Mouse (Mus musculus) hindlimb bud, embryonic 11.5 days (tissue): ENCODE data around the gene Srsf3.
"Not testable (repeated sequence)": the region's sequence is repeated elsewhere in the genome, so short reads cannot be mapped to it uniquely, and the experiment has no call there.

Experiments
- DNase-seq: peaks from one replicate; pipeline ENCODE4 v3.0.0-alpha.2; 2012; ENCODE audit warnings: low read depth, low spot score; ENCODE audit errors: extremely low spot score

Srsf3 gene

GRCm38 (mm10) chr17:29018292-29018984, 14.0 kb upstream of the Srsf3 start:
- DNase-seq: no peak

- no peak for DNase-seq
Observed at GRCm38 (mm10) chr17:29019391-29019790, 13.0 kb upstream of the Srsf3 start.

- no peak for DNase-seq
Observed at GRCm38 (mm10) chr17:29020444-29020843, 12.0 kb upstream of the Srsf3 start.

- DNase-seq: no peak
Observed at GRCm38 (mm10) chr17:29022230-29022819, 10.1 kb upstream of the Srsf3 start.

- no peak for DNase-seq
Observed at GRCm38 (mm10) chr17:29023346-29023745, 9.1 kb upstream of the Srsf3 start.

- no peak for DNase-seq
Observed at GRCm38 (mm10) chr17:29024047-29024892, 8.2 kb upstream of the Srsf3 start.

- no peak for DNase-seq
Observed at GRCm38 (mm10) chr17:29024896-29025565, 7.4 kb upstream of the Srsf3 start.

GRCm38 (mm10) chr17:29026652-29027356, 5.6 kb upstream of the Srsf3 start:
- no peak for DNase-seq

- no peak for DNase-seq
Observed at GRCm38 (mm10) chr17:29030321-29031034, 1.9 kb upstream of the Srsf3 start.

- not testable (repeated sequence) for DNase-seq
Observed at GRCm38 (mm10) chr17:29031085-29031711, 1.2 kb upstream of the Srsf3 start.

GRCm38 (mm10) chr17:29031771-29032273, 606 bp upstream of the Srsf3 start:
- DNase-seq: no peak

GRCm38 (mm10) chr17:29033569-29034061, 1.2 kb downstream of the Srsf3 start:
- DNase-seq: no peak

GRCm38 (mm10) chr17:29034264-29034663, 1.8 kb downstream of the Srsf3 start:
- DNase-seq: no peak

- DNase-seq: no peak
Observed at GRCm38 (mm10) chr17:29035506-29035905, 3.1 kb downstream of the Srsf3 start.

- no peak for DNase-seq
Observed at GRCm38 (mm10) chr17:29039351-29039750, 6.9 kb downstream of the Srsf3 start.

- not testable (repeated sequence) for DNase-seq
Observed at GRCm38 (mm10) chr17:29041632-29042031, 9.2 kb downstream of the Srsf3 start.

GRCm38 (mm10) chr17:29042569-29042968, 10.1 kb downstream of the Srsf3 start:
- no peak for DNase-seq

- DNase-seq: no peak
Observed at GRCm38 (mm10) chr17:29043583-29043982, 11.2 kb downstream of the Srsf3 start.
